Mouse (Mus musculus) ES-E14 (cell line): ENCODE measurements at regions not wholly inside any gene's neighbourhood (a gene's known extent, or its start where the extent isn't known, plus 50 kb on each side); places are given as distances from the start of the nearest gene placed in this dataset.

ENCODE experiments used
- DNase-seq: peaks from one replicate; pipeline ENCODE4 v3.0.0-alpha.2; 2013; ENCODE audit warnings: low read depth, low spot score
- H3K27ac ChIP-seq: 2 replicates; pipeline ENCODE4 v1.5.1; 2012; ENCODE audit warnings: low read depth, mild to moderate bottlenecking, low read length, moderate library complexity, mixed read lengths; ENCODE audit not compliant: poor library complexity, insufficient read depth, severe bottlenecking
- H3K36me3 ChIP-seq: 2 replicates; pipeline ENCODE4 v1.6.1; 2012; ENCODE audit warnings: mild to moderate bottlenecking, low read length, moderate library complexity, mixed read lengths; ENCODE audit not compliant: control insufficient read depth, poor library complexity, insufficient read depth, severe bottlenecking
- H3K4me1 ChIP-seq, 2 experiments: fragments of 150-350 bp in 1 of 2; sonication (generic) in 1 of 2; 2 replicates each; pipeline ENCODE4 v1.6.1; 2012; ENCODE audit warnings: low read length in 2 of 2, mild to moderate bottlenecking in 1 of 2, mixed read lengths in 1 of 2; ENCODE audit not compliant: control insufficient read depth in 2 of 2, insufficient read depth in 2 of 2, poor library complexity in 1 of 2
- H3K4me3 ChIP-seq, 2 experiments: fragments of 150-350 bp in 1 of 2; sonication (generic) in 1 of 2; 2 replicates each; pipeline ENCODE4 v1.5.1; 2012; ENCODE audit warnings: low read length in 2 of 2, low read depth in 1 of 2, mild to moderate bottlenecking in 1 of 2, mixed read lengths in 1 of 2; ENCODE audit not compliant: insufficient read depth in 1 of 2, poor library complexity in 1 of 2, severe bottlenecking in 1 of 2
- H3K9ac ChIP-seq: 2 replicates; pipeline ENCODE4 v1.6.1; 2012; ENCODE audit warnings: low read depth, mild to moderate bottlenecking, low read length, mixed read lengths; ENCODE audit not compliant: poor library complexity, insufficient read depth, severe bottlenecking
- H3K9me3 ChIP-seq: fragments of 150-350 bp; sonication (generic); 2 replicates; pipeline ENCODE4 v1.6.1; 2012; ENCODE audit warnings: low read depth, mild to moderate bottlenecking, low read length; ENCODE audit not compliant: control insufficient read depth, insufficient read depth
- CHD2 ChIP-seq: IDR thresholded peaks from 2 replicates; pipeline ENCODE4 v1.6.1; 2014; ENCODE audit warnings: mild to moderate bottlenecking, low read depth, low read length, inconsistent platforms
- HCFC1 ChIP-seq: IDR thresholded peaks from 2 replicates; pipeline ENCODE4 v1.6.1; 2012; ENCODE audit warnings: low read length, inconsistent platforms, borderline replicate concordance; ENCODE audit not compliant: insufficient read depth
- MAFK ChIP-seq: IDR thresholded peaks from 2 replicates; pipeline ENCODE4 v1.6.1; 2014; ENCODE audit warnings: mild to moderate bottlenecking, low read depth, low read length, inconsistent platforms; ENCODE audit not compliant: insufficient read depth
- ZC3H11A ChIP-seq: IDR thresholded peaks from 2 replicates; pipeline ENCODE4 v1.6.1; 2012; ENCODE audit warnings: low read depth, mild to moderate bottlenecking, inconsistent platforms, low read length, borderline replicate concordance
- ZNF384 ChIP-seq: IDR thresholded peaks from 2 replicates; pipeline ENCODE4 v1.6.1; 2012; ENCODE audit warnings: low read depth, low read length, inconsistent platforms
- in situ Hi-C, 2 experiments: fragments of 600-800 bp; cut with MboI; formaldehyde crosslinking; loops; one replicate each; pipeline ENCODE4 v1.15.1; 2025; ENCODE audit warnings: low sequenced_read_pairs in 2 of 2, inconsistent platforms in 1 of 2; ENCODE audit not compliant: unreplicated experiment in 2 of 2

- Histone ChIP-seq H3K27ac (no peak overlapping the region), H3K36me3 (no peaks in the 10 kb centered on the region), H3K9ac (no peak overlapping the region), H3K4me1 (peaks cover 0 to 2% of the 10 kb centered on the region in 2 experiments; a peak in 1 of 4 replicates), H3K9me3 (no peaks in the 10 kb centered on the region), H3K4me3 (no peak overlapping the region)
- no peak for TF ChIP-seq ZC3H11A
- TF ChIP-seq MAFK = no peak
- TF ChIP-seq CHD2 = no peak
- no peak for TF ChIP-seq HCFC1
- TF ChIP-seq ZNF384 = no peak
- DNase-seq = no peak
- in situ Hi-C loops = no loop called here
Observed at GRCm38 (mm10) chr3:52644178-52645128, 372.6 kb downstream of the Cog6 start.

GRCm38 (mm10) chr3:52643796-52644177 lies 373.2 kb downstream of the Cog6 start:
- DNase-seq = no peak
- no peak overlapping the region for H3K27ac ChIP-seq

GRCm38 (mm10) chr3:52643100-52643551 lies 373.9 kb downstream of the Cog6 start:
- Histone ChIP-seq H3K9ac (no peak overlapping the region), H3K4me3 (no peak overlapping the region), H3K9me3 (no peaks in the 10 kb centered on the region), H3K27ac (no peak overlapping the region), H3K4me1 (peaks cover 0 to 6% of the 10 kb centered on the region in 2 experiments; a peak in 1 of 4 replicates), H3K36me3 (no peaks in the 10 kb centered on the region)
- in situ Hi-C loops = no loop called here
- TF ChIP-seq ZNF384 (no peak), MAFK (no peak)
- DNase-seq = no peak

More at GRCm38 (mm10) chr3:52643796-52644177, 373.2 kb downstream of the Cog6 start:
- in situ Hi-C loops = no loop called here
- H3K4me1 ChIP-seq = peaks cover 0 to 4% of the 10 kb centered on the region in 2 experiments; a peak in 1 of 4 replicates
- no peak for TF ChIP-seq MAFK
- TF ChIP-seq HCFC1 = no peak
- no peak for TF ChIP-seq ZC3H11A
- no peaks in the 10 kb centered on the region for H3K9me3 ChIP-seq
- H3K4me3 ChIP-seq = no peak overlapping the region
- H3K9ac ChIP-seq = no peak overlapping the region
- no peaks in the 10 kb centered on the region for H3K36me3 ChIP-seq

- DNase-seq = no peak
- in situ Hi-C loops = no loop called here
- H3K4me1 ChIP-seq = peaks cover 0 to 6% of the 10 kb centered on the region in 2 experiments; a peak in 1 of 4 replicates
- no peak overlapping the region for H3K4me3 ChIP-seq
- TF ChIP-seq CHD2 (no peak), MAFK (no peak), HCFC1 (no peak), ZNF384 (no peak)
- H3K9me3 ChIP-seq = no peaks in the 10 kb centered on the region
- H3K9ac ChIP-seq = no peak overlapping the region
- H3K36me3 ChIP-seq = no peaks in the 10 kb centered on the region
- no peak overlapping the region for H3K27ac ChIP-seq
Observed at GRCm38 (mm10) chr3:52641226-52642181, 373.4 kb downstream of the Foxo1 start.
